Mouse (Mus musculus) adrenal gland, postnatal 10 days (tissue): Measurements from ENCODE around the gene Pdrg1. TPM values are rescaled to one million over a fixed set of nuclear protein-coding genes. Genes with fewer than 3 reads are reported as not detected.
A peak's percentile ranks its signal among the peaks of the same experiment; 100 is the strongest.

Source experiments
- DNase-seq: peaks from one replicate; pipeline ENCODE4 v3.0.0; 2021; ENCODE audit warnings: mixed read lengths
- total RNA-seq, 2 experiments: library from RNA; stranded (reverse); gene quantifications; 2 replicates each; pipeline ENCODE4 v1.2.3; 2021

The Pdrg1 gene
- total RNA-seq, 2 experiments from 2014 or later, result 88.4 to 94.3 TPM

DNA sequence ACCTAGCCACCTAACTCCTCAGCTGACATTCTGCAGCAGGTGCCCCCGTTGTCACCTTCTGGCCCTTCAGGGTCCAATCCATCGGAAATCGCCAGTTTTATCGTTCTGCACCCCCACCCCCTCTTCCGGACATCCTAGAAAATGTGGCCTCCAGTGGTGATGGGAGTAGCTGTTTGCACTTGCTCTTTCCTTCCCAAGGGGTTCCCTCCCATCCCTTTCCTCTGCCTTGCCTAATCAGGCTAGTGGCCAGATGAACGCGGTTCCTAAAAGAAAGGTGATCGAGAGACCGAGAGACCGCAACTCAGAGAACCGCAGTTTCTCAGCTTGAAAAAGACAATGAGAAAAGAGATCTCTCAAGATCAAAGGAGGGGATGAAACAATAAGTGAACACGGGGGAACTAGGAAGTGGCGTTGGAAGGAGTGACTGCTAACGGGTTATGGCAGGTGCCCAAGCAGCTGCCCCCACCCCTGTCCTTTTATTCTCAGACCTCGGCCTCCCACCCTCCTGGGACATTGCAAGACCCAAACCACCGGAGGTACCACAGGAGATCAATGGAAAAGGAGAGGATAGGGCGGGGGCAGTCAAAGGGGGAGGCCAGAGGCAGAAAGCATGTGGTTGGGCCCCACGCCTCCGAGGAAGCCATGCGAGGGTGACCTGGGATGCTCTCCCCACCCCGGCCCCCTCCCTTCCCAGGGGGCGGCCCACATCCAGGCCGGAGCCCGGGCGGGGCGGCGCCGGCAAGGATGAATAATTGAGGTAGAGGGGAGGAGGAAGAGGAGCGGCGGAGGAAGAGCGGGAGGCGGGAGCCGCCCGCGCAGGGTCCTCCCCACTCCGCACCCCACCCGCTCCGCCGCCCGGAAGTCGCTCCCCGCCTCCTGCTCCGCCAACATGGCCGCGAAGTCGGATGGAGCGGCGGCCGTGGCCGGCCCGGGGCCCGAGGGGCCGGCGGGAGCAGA, 16.2 kb upstream of the Pdrg1 start, which contains the start of gene Xkr7:
Gene Xkr7 (plus strand): TSS at position 727 of the 957 bp plus-strand sequence.
- DNase-seq, result peak; percentile 28

DNA sequence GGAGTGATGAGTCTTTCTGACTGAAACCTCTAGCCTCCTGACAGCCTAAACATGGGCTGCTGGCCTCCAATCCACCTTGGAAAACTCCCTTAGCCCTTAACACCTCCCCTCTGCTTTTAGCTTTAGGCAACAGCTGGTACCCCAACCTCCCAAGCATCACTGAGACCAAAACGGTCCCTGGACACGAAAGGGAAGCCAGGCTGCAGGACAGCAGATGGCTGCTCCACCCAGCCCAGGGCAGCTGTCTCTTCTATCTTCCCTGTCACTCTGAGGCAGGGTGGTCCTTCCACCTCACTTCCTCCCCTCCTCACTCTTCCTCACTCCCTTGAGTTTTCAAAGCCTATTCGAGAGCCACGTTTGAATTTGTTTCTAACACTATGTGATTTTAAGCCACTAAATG, 15.2 kb upstream of the Pdrg1 start:
- DNase-seq, result no peak

DNA sequence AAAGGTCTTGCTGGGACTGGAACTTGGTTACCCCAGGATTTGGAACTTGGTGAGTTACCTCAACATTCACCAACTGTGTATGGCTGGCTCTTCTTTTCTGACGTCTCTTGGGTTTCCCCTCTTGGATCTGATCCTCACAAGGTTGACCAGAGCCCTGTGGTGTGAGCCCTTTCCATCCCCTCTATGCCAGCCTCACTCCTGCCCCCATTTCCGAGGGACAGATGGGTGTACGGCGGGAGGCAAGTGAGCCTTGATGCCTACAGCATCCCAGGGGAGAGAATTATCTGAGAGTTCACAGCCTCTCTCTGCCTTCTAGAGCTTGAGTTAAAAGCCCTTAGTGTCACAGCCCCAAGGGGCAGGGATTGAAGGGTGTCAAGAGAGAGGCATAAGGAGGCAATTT, 12.3 kb upstream of the Pdrg1 start:
- DNase-seq, result no peak

DNA sequence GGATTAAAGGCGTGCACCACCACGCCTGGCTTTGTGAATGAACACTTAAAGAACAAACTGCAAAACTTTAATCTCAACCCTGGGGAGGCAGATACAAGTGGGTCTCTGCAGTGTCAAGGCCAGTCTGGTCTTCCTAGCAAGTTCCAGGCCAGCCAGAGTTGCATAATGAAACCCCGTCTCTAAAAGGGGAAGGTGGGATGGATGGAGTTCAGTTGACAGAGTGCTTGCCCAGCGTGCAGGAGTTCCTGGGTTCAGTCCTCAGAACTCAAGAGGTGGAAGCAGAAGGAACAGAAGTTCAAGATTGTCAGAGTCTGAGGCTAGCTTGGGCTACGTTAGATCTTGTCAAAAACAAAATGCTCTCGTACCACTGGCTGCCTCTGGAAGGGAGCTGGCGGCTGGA, 10.8 kb upstream of the Pdrg1 start:
- DNase-seq, result no peak

DNA sequence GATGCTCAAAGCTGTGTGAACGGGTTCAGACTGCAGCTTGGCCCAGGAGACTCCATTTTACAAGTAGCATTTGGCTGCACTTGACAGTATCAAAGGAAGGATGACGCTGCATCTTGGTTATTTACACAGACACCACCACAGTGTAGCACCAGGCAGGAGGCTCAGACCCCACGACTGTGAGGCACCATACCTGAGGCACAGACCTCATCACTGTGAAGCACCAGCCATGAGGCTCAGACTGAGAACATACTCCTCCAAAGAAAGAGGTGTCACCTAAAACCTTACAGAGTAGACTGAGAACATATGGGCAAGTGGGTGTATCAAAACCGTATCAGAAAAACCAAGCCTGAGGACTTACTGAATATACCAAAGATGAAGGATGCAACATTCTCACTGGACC, 7.6 kb upstream of the Pdrg1 start:
- no peak for DNase-seq

DNA sequence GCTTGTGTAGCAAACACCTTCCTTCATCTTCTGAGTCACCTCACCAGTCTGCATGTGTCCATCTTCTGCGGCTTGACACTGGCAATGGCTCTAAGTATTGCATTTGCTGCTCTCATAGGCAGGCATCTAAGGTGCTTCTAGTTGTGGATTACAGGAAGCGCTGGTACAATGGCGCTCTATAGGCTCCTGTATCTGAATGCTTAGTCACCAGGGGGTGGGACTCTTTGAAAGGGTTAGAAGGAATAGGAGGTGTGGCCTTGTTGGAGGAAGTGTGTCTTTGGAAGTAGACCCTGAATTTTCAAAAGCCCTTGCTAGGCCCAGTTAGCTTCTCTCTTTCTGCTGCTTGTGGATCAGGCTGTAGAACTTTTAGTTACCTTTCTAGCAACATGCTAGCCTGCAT, 5.9 kb upstream of the Pdrg1 start:
- no peak for DNase-seq

DNA sequence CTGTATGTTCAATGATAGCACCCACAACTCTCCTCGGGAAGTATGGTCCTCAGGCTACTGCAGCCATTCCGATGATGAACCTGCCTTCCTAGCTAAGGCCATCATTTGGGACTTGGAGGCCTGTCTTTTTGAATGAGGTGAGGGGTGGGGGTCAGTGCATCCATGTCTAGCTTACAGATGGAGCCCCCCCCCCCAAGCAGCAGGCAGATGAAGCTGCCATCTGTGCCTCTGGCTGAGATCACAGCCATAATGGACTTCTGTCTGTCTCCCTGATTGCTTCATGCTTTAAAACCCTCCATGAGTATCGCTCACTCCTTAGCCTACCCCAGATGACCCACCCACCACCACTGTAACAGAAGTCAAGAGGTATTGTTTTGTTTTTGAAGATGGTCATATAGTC, 4.1 kb upstream of the Pdrg1 start:
- no peak for DNase-seq

DNA sequence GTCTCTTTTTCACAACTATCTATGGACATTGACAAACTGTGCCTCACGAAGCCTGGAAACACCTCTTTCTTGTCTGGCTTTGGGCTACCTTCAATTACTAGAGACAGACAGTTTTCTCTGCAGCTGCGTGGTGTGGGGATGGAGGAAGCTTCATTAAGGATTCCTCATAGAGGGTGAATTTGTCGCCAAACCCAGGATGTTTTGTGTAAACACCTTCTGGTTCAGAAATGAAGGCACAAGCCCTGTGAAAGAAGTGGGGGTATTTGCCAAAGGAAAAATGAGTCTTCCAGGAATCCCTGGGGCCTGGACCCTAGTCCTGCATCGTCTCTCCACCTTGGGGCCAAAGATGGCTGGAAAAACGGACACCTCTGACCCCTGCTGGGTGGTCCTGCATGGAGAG, 1.6 kb upstream of the Pdrg1 start:
- no peak for DNase-seq

DNA sequence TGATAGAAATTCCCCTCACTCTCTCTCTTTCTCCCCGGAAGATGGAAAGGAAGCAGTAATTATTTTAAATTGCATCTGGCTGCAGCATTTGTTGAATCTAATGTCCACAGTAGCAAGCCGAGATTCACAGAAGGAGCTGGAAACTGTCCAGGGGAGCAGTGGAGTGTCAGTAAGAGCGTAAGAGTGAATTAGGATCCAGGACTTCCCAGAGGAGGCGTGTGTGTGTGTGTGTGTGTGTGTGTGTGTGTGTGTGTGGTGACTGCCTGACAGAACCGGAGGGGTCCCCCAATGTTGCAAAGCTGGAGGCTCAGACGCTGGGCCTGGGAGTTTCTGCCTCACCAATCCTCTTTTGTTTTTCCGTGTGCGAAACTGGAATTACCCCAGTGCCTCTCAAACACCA, 577 bp upstream of the Pdrg1 start:
- DNase-seq, result no peak

DNA sequence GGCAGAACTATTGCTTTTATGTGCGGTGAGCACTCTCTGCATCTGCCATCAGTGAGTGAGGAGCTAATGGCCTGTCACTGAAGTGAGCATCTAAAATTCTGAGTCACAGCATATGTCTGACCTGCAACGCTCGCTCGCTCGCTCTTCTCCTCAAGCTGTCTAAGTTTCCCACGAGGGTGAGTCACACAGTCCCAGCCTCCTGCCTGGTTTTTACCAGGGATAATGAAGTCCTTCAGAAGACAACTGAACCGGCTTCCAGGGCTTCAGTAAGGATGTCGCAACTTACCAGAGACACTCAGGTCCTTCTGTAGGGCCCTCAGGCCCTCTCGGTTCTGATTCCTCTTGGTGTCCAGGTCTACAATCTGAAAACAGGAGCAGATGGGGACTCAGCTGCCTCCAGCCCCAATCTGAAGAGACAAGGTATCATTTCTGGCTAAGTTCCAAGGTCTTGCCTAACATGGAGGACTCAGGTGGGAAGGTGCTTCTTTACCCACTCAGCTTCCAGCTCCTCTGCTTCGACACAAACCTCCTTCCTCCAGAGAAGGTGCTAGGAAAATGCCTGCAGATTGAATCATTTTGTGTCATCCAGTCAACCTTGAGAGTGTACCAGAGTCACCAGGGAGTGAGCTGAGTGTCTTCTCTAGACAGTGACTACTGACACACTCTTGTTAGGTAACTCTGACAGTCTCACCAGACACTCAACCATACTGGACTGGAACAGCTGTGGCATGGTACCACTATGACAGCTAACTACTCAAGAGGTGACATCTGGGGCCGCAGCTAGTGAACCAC, 1.3 kb downstream of the Pdrg1 start:
- peak; percentile 21 for DNase-seq

DNA sequence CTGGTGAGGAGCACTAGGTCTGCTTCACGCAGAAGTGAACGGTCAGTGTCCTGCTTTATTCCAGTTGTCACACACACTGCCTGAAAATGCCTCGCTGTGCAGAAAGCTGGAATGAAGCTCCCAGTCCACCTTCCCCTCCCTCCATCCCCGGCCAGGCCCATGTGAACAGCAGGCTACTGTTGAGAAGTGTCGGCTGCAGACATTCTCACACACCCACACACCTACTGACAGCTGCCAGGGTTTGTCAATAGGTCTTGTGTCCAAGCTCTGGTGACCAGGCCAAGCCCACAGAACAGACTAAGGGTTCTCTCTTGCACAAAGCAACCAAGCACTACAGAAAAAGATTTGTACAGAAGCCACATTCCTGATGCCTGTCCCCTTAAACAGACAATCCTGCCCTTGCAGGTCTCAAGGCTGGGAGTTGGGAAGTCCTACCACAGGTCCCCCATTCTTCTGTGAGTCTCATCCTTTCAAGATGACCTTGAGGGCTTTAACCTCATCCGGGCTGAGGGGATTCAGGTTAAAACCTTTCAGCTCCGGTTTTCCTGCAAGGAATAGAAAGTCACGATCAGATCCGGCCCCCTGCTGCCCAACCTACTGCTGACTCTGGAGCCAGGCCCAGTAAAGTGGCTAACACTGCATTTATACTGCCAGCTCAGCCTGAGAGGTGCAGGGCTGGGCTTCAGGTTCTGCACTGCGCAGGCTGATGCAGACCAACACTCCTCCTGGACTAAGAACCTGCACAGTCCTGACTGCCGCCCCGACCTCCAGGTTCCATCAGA, 5.8 kb downstream of the Pdrg1 start:
- DNase-seq, result no peak

DNA sequence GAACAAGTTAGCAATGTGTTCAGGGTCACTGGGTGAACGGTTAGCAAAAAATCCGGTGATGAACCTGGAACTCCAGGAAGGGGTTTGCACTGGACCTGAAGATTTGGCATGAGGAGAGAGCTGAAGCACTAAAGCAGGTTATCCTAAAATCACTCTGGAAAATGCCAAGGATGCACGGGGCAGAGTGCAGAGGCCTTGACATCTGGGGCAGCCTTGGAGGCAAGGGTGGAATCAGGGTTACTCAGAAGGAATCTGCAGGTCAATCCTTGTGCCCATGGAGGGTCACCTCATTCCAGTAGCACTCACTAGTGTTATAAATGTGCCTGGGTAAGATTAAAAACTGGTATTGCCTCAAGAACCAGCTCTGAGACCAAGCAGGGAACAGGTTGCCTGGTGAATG, 9.2 kb downstream of the Pdrg1 start:
- DNase-seq, result peak; percentile 32

DNA sequence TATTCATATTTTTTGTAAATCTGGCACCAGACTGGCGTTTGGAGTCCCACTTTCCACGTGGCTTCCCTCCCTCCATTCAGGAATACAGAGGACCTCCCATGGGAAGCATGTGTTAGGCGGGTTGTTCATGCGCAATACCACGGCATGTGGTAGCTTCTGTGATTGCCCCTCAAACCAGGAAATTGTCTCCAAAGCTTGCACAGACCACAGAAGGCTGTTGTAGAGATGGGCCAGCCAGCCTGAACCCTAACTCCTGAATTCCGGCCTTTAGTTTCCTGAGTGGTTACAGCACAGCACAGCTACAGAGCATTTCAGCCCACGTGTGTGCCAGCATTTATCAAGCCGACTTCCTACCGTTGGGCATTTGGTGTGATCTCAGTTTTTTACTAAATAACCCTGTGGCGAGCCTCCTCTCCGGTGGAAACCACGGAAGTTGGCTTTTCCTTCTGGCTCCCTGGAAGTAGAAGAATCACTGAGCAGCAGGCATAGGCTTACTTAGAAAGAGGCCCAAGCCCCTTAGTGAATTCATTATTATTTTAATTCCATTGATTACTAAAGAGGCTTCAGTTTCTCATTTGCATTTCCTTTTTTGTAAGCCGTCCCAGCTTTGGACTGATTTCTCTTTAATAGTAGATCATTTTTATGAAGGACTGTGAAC, 11.4 kb downstream of the Pdrg1 start:
- no peak for DNase-seq

DNA sequence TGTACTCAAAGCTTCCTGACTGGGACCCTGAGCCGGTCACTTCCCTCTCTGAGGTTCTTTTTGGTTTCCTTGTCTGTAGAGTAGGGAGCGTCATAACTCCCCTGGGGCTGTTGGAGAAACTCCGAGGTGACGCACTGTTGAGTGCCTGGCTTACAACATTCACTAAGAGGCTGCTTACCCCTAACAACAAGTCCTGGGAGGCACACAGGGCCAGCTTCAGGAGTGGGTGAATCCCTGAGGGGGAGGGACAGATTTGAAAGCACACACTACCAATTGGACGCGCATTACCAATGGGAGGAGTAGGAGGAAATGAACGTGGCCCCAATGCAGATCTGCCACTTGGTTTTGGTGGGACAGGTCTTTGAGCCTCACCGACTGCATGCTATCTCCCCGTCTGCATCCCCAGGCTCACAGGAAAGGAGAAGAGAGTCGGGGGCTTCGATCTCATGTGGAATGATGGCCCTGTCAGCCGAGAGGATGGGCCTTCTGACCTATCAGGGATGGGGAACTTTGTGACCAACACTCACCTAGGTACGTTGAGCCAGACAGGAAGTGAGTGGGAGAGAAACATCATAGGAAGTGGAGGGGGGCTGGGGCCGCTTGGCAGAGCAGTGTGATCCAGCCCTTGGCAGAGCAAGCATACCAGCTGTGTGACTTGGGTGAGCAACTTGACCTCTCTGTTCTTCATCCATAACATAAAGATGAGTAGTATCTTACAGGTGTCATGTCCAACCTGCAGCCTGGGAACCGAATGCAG, 12.6 kb downstream of the Pdrg1 start:
- DNase-seq, result no peak

DNA sequence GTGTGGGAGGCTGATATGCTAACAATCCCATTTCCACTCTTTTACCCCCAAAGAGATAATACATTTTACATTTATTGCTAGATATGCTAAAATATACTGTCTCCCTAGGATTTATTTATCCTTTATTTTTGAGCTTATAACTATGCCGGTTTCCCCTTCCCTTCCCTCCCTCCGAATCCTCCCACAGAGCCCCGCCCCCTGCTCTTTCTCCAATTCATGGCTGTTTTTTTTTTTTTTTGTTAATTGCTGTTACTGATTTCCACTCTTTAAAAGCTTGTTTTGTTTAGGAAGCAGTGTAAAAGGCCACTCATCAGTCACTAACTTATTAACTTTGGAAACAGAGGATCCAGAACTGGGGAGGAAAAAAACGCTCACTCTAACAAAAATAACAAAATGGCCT, 18.2 kb downstream of the Pdrg1 start:
- no peak for DNase-seq

DNA sequence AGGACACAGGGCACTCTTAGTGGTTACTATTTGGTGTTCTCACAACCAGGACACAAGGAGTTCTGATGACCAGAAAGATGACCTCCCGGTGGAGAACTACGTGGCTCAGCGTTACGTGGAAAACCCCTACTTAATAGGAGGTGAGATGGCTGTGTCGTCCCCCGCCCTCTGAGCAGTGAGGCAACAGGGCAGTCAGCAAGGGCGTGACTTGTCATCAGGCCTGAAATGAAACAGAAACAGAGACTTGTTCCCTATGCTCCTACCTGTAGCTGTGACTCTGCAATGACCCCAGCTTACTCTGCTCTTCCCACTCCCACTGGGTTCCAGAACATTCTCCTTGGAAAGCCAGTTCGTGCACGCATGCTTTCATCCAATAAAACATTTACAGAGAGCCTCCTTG, 23.7 kb downstream of the Pdrg1 start:
- no peak for DNase-seq

DNA sequence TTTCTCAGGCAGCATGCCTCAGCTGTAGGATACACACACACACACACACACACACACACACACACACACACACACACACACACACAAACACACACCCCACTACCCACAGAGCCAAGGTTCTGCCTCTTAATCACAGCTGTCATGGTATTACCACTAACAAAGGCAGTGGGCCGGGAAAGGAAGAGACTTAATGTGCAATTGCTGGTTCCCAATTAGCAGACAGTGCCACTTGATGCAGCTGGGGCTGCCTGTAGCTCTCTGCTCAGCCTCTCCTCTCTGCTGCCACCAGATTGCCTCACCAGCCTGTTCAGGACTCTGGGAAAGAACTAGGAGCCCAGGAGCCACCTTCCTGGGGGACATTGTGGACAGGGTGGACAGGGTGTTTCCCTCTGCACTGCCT, 29.6 kb downstream of the Pdrg1 start:
- DNase-seq, result no peak

DNA sequence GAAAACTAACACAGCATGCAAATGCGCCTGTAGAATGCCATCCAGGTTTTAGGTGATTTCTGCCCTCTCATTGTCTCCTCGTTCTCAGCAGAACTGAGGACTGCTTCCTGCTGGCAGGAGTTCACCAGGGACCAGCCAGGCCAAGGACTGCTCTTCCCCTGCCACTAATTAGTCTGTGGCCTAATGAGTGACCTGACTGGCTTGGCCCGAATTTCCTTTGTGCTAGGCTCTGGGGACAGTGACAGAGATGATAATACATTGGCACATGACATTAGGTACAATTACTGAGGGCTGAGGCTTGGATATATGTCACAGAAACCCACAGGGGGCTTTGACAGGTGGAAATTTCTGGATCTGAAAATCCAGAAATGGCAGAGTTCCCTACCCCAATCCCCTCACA, 38.2 kb downstream of the Pdrg1 start:
- DNase-seq, result no peak

DNA sequence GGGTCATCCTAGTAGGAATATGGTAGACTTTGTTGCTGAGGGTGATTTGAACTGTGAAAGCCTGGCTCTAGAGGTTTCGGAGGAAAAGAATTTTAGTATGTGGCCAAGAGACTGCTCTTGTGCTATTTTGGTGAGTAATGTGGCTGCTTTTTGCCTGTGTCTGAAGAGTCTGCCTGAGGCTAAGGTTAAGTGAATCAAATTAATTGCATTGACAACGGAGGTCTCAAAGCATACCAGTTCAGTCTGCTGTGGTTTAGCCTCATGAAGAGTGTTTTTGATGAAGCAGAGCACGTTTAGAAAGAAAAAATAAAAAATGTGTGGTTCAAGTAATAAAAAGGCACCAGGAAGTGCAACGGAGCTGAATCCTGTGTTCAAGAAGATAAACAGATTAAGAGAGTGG, 49.7 kb downstream of the Pdrg1 start:
- DNase-seq, result no peak

DNA sequence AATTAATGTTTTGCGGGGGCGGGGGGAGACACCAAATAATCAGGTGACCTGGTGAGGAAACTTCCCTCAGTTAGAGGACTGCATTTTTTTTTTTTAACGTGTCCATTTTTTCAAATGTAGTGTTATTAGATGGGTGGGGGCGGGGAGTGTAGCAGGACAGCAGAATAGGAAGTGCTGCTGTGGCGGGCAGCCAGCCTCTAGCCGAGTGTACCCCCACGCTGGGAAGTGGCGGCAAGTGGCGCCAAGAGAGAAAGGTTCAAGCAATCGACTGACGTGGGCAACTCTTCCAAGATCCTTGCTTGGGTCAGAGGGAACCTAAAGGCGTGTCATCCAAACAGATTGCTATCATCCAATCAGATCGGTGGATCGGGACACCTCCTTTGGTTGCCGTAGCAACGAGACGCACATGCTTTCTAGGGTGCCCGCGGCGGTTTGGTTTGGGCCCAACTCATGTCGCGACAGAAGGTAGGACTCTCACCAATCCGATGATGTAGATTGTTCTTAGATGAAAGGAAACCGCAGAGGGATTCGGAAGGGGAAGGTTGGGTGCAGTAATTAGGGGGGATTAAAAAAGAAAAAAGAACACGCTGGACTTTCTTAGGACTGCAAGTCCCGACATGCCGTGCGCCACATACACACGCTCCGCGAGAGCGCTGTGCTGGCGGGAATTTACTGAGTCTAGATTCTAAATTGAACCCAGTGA, 53.0 kb downstream of the Pdrg1 start, which contains the start of gene Ttll9:
Gene Ttll9 (plus strand): TSS at position 395 of the 703 bp plus-strand sequence.
- DNase-seq, result peak; percentile 79
